Mouse (Mus musculus): ENCODE results near the gene Lmbrd2. TPM values are rescaled to one million over a fixed set of nuclear protein-coding genes. Genes with fewer than 3 reads are reported as not detected.
A peak's percentile ranks its signal among the peaks of the same experiment; 100 is the strongest.

The Lmbrd2 gene
- 22.9 and 23.7 TPM in 2 replicates for total RNA-seq (2021)
- long read RNA-seq, partial matches to known transcripts, result 2 of 3 reads
- long read RNA-seq, other reads (novel, unspliced or antisense), result 1 of 3 reads

GRCm38 (mm10) chr15:9140252-9140680 lies at the start of gene Lmbrd2:
Gene Lmbrd2, plus strand, starts transcription at chr15:9140550.
- peak; percentile 96 for DNase-seq

- no peak for DNase-seq
These were observed 49.7 kb upstream of the Lmbrd2 start for GRCm38 (mm10) chr15:9090662-9091061.

GRCm38 (mm10) chr15:9093598-9094365 lies 46.6 kb upstream of the Lmbrd2 start:
- no peak for DNase-seq

- no peak for DNase-seq
These were observed 46.0 kb upstream of the Lmbrd2 start for GRCm38 (mm10) chr15:9094366-9094750.

- DNase-seq, result no peak
These were observed 43.5 kb upstream of the Lmbrd2 start for GRCm38 (mm10) chr15:9096865-9097264.

GRCm38 (mm10) chr15:9100446-9101077 lies 39.8 kb upstream of the Lmbrd2 start:
- no peak for DNase-seq

- no peak for DNase-seq
These were observed 33.9 kb upstream of the Lmbrd2 start for GRCm38 (mm10) chr15:9106303-9107074.

- no peak for DNase-seq
These were observed 29.6 kb upstream of the Lmbrd2 start for GRCm38 (mm10) chr15:9110526-9111347.

- no peak for DNase-seq
These were observed 28.7 kb upstream of the Lmbrd2 start for GRCm38 (mm10) chr15:9111648-9112047.

- DNase-seq, result no peak
These were observed 26.8 kb upstream of the Lmbrd2 start for GRCm38 (mm10) chr15:9113556-9113955.

GRCm38 (mm10) chr15:9114131-9114530 lies 26.2 kb upstream of the Lmbrd2 start:
- no peak for DNase-seq

GRCm38 (mm10) chr15:9114599-9114998 lies 25.8 kb upstream of the Lmbrd2 start:
- no peak for DNase-seq

GRCm38 (mm10) chr15:9118852-9119251 lies 21.5 kb upstream of the Lmbrd2 start:
- DNase-seq, result no peak

- peak; percentile 46 for DNase-seq
These were observed 20.3 kb upstream of the Lmbrd2 start for GRCm38 (mm10) chr15:9120081-9120480.

- DNase-seq, result no peak
These were observed 17.4 kb upstream of the Lmbrd2 start for GRCm38 (mm10) chr15:9122989-9123388.

- no peak for DNase-seq
These were observed 15.5 kb upstream of the Lmbrd2 start for GRCm38 (mm10) chr15:9124856-9125255.

GRCm38 (mm10) chr15:9127051-9127791 lies 13.1 kb upstream of the Lmbrd2 start:
- DNase-seq, result no peak

GRCm38 (mm10) chr15:9130772-9131498 lies 9.4 kb upstream of the Lmbrd2 start:
- no peak for DNase-seq

- no peak for DNase-seq
These were observed 8.9 kb upstream of the Lmbrd2 start for GRCm38 (mm10) chr15:9131499-9131888.

GRCm38 (mm10) chr15:9132693-9133443 lies 7.5 kb upstream of the Lmbrd2 start:
- DNase-seq, result peak; percentile 18

All from adrenal gland, postnatal 25 days (tissue).